Mouse (Mus musculus) MEL (cell line): ENCODE results near the gene 9930111J21Rik2. TPM values are rescaled to one million over a fixed set of nuclear protein-coding genes. Genes with fewer than 3 reads are reported as not detected.

ENCODE experiments used
- DNase-seq: peaks from one replicate; pipeline ENCODE4 v3.0.0; 2011; ENCODE audit warnings: low read depth, low spot score
- H3K27ac ChIP-seq: 2 replicates; pipeline ENCODE4 v1.5.1; 2012; ENCODE audit warnings: low read depth, mild to moderate bottlenecking, control low read depth, low read length, moderate library complexity; ENCODE audit not compliant: control insufficient read depth
- H3K27me3 ChIP-seq, 2 experiments: fragments of 150-350 bp in 1 of 2; sonication (generic) in 1 of 2; 2 replicates each; pipeline ENCODE4 v1.6.1; 2012; ENCODE audit warnings: low read length in 2 of 2, mild to moderate bottlenecking in 2 of 2, improper control_type of control experiment in 1 of 2, moderate library complexity in 1 of 2; ENCODE audit not compliant: insufficient read depth in 2 of 2, control insufficient read depth in 1 of 2
- H3K36me3 ChIP-seq, 2 experiments: 2 replicates each; pipeline ENCODE4 v1.6.1; 2012 to 2014; ENCODE audit warnings: low read length in 2 of 2, improper control_type of control experiment in 1 of 2, inconsistent platforms in 1 of 2, mild to moderate bottlenecking in 1 of 2; ENCODE audit not compliant: insufficient read depth in 2 of 2, control insufficient read depth in 1 of 2
- H3K4me1 ChIP-seq, 2 experiments: fragments of 150-350 bp in 1 of 2; sonication (generic) in 1 of 2; 2 replicates each; pipeline ENCODE4 v1.6.1; 2012; ENCODE audit warnings: low read length in 2 of 2, improper control_type of control experiment in 1 of 2, mild to moderate bottlenecking in 1 of 2; ENCODE audit not compliant: insufficient read depth in 2 of 2, control insufficient read depth in 1 of 2
- H3K4me3 ChIP-seq, 2 experiments: fragments of 150-350 bp in 1 of 2; sonication (generic) in 1 of 2; 2 replicates each; pipeline ENCODE4 v1.5.1; 2012; ENCODE audit warnings: low read depth in 2 of 2, low read length in 2 of 2, mild to moderate bottlenecking in 2 of 2, moderate library complexity in 2 of 2, control low read depth in 1 of 2, improper control_type of control experiment in 1 of 2; ENCODE audit not compliant: control insufficient read depth in 1 of 2, insufficient read depth in 1 of 2
- H3K79me2 ChIP-seq: 2 replicates; pipeline ENCODE4 v1.6.1; 2012; ENCODE audit warnings: mild to moderate bottlenecking, low read length, moderate library complexity; ENCODE audit not compliant: control insufficient read depth, poor library complexity, insufficient read depth
- H3K9ac ChIP-seq: 2 replicates; pipeline ENCODE4 v1.6.1; 2012; ENCODE audit warnings: low read depth, mild to moderate bottlenecking, control low read depth, low read length, moderate library complexity; ENCODE audit not compliant: control insufficient read depth, poor library complexity, severe bottlenecking
- H3K9me3 ChIP-seq: fragments of 150-350 bp; sonication (generic); replicated peaks from 2 replicates; pipeline ENCODE4 v1.6.1; 2012; ENCODE audit warnings: mild to moderate bottlenecking, low read length, improper control_type of control experiment, moderate library complexity; ENCODE audit not compliant: insufficient read depth
- BHLHE40 ChIP-seq: IDR thresholded peaks from 2 replicates; pipeline ENCODE4 v1.6.1; 2012; ENCODE audit warnings: low read depth, mild to moderate bottlenecking, inconsistent platforms, low read length, improper control_type of control experiment, borderline replicate concordance
- CHD1 ChIP-seq: IDR thresholded peaks from 2 replicates; pipeline ENCODE4 v1.6.1; 2012; ENCODE audit warnings: low read depth, mild to moderate bottlenecking, inconsistent platforms, low read length, improper control_type of control experiment
- CTCF ChIP-seq, 3 experiments: IDR thresholded peaks in 2 of 3; conservative IDR thresholded peaks in 1 of 3; 2 replicates each; pipeline ENCODE4 v1.5.1; 2011 to 2012; ENCODE audit warnings: low read length in 3 of 3, low read depth in 2 of 3, mild to moderate bottlenecking in 2 of 3, improper control_type of control experiment in 1 of 3, inconsistent platforms in 1 of 3, mixed read lengths in 1 of 3, moderate library complexity in 1 of 3; ENCODE audit not compliant: control insufficient read depth in 1 of 3, insufficient read depth in 1 of 3, poor library complexity in 1 of 3, severe bottlenecking in 1 of 3
- E2F4 ChIP-seq: IDR thresholded peaks from 2 replicates; pipeline ENCODE4 v1.6.1; 2011; ENCODE audit warnings: low read depth, low read length, improper control_type of control experiment, borderline replicate concordance
- EP300 ChIP-seq, 2 experiments: IDR thresholded peaks; 2 replicates each; pipeline ENCODE4 v1.6.1; 2011; ENCODE audit warnings: improper control_type of control experiment in 2 of 2, low read length in 2 of 2, low read depth in 1 of 2, mild to moderate bottlenecking in 1 of 2
- ETS1 ChIP-seq: IDR thresholded peaks from 2 replicates; pipeline ENCODE4 v1.6.1; 2012; ENCODE audit warnings: low read depth, mild to moderate bottlenecking, inconsistent platforms, low read length, improper control_type of control experiment, moderate library complexity
- GABPA ChIP-seq: IDR thresholded peaks from 2 replicates; pipeline ENCODE4 v1.6.1; 2012; ENCODE audit warnings: low read depth, mild to moderate bottlenecking, inconsistent platforms, low read length, improper control_type of control experiment, moderate library complexity
- GATA1 ChIP-seq: IDR thresholded peaks from 2 replicates; pipeline ENCODE4 v1.6.1; 2011; ENCODE audit warnings: low read depth, low read length, improper control_type of control experiment
- HCFC1 ChIP-seq: IDR thresholded peaks from 2 replicates; pipeline ENCODE4 v1.6.1; 2012; ENCODE audit warnings: low read depth, mild to moderate bottlenecking, inconsistent platforms, low read length, improper control_type of control experiment, moderate library complexity
- KAT2A ChIP-seq: conservative IDR thresholded peaks from 2 replicates; pipeline ENCODE4 v1.6.1; 2012; ENCODE audit warnings: low read depth, low read length, improper control_type of control experiment, inconsistent platforms
- MAFK ChIP-seq: IDR thresholded peaks from 2 replicates; pipeline ENCODE4 v1.6.1; 2011; ENCODE audit warnings: low read depth, mild to moderate bottlenecking, low read length, improper control_type of control experiment, borderline replicate concordance
- MAX ChIP-seq: IDR thresholded peaks from 2 replicates; pipeline ENCODE4 v1.6.1; 2011; ENCODE audit warnings: low read length, improper control_type of control experiment
- MAZ ChIP-seq: IDR thresholded peaks from 2 replicates; pipeline ENCODE4 v1.6.1; 2012; ENCODE audit warnings: low read depth, mild to moderate bottlenecking, inconsistent platforms, low read length, improper control_type of control experiment
- MXI1 ChIP-seq: IDR thresholded peaks from 2 replicates; pipeline ENCODE4 v1.6.1; 2011; ENCODE audit warnings: mild to moderate bottlenecking, low read depth, low read length, improper control_type of control experiment
- MYB ChIP-seq: IDR thresholded peaks from 2 replicates; pipeline ENCODE4 v1.6.1; 2011; ENCODE audit warnings: mild to moderate bottlenecking, low read depth, low read length, improper control_type of control experiment
- MYC ChIP-seq: IDR thresholded peaks from 2 replicates; pipeline ENCODE4 v1.6.1; 2011; ENCODE audit warnings: low read depth, mild to moderate bottlenecking, low read length, improper control_type of control experiment, moderate library complexity
- NELFE ChIP-seq: IDR thresholded peaks from 2 replicates; pipeline ENCODE4 v1.6.1; 2011; ENCODE audit warnings: low read depth, low read length, improper control_type of control experiment
- NRF1 ChIP-seq: IDR thresholded peaks from 2 replicates; pipeline ENCODE4 v1.6.1; 2014; ENCODE audit warnings: low read depth, mild to moderate bottlenecking, inconsistent platforms, low read length, improper control_type of control experiment, moderate library complexity; ENCODE audit not compliant: poor library complexity, insufficient read depth, severe bottlenecking
- POLR2A ChIP-seq, 2 experiments: IDR thresholded peaks; 2 replicates each; pipeline ENCODE4 v1.6.1; 2011 to 2012; ENCODE audit warnings: low read length in 2 of 2, mild to moderate bottlenecking in 2 of 2, control low read depth in 1 of 2, improper control_type of control experiment in 1 of 2, low read depth in 1 of 2, moderate library complexity in 1 of 2; ENCODE audit not compliant: control insufficient read depth in 1 of 2, insufficient read depth in 1 of 2, poor library complexity in 1 of 2
- POLR2AphosphoS5 ChIP-seq: IDR thresholded peaks from 2 replicates; pipeline ENCODE4 v1.6.1; 2012; ENCODE audit warnings: low read depth, borderline replicate concordance, mild to moderate bottlenecking, inconsistent platforms, low read length, moderate library complexity, mixed read lengths
- RAD21 ChIP-seq: IDR thresholded peaks from 2 replicates; pipeline ENCODE4 v1.6.1; 2011; ENCODE audit warnings: mild to moderate bottlenecking, low read depth, low read length, improper control_type of control experiment
- RCOR1 ChIP-seq: IDR thresholded peaks from 2 replicates; pipeline ENCODE4 v1.6.1; 2012; ENCODE audit warnings: low read depth, mild to moderate bottlenecking, inconsistent platforms, low read length, improper control_type of control experiment
- SIN3A ChIP-seq: IDR thresholded peaks from 2 replicates; pipeline ENCODE4 v1.6.1; 2012; ENCODE audit warnings: low read length, improper control_type of control experiment, inconsistent platforms
- SMC3 ChIP-seq: IDR thresholded peaks from 2 replicates; pipeline ENCODE4 v1.6.1; 2011; ENCODE audit warnings: low read depth, low read length, improper control_type of control experiment
- TBP ChIP-seq: IDR thresholded peaks from 2 replicates; pipeline ENCODE4 v1.8.0; 2011; ENCODE audit warnings: low read depth, low read length, improper control_type of control experiment
- TCF12 ChIP-seq: IDR thresholded peaks from 2 replicates; pipeline ENCODE4 v1.6.1; 2014; ENCODE audit warnings: low read depth, mild to moderate bottlenecking, inconsistent platforms, low read length, improper control_type of control experiment, moderate library complexity
- USF1 ChIP-seq: IDR thresholded peaks from 2 replicates; pipeline ENCODE4 v1.6.1; 2014; ENCODE audit warnings: low read depth, mild to moderate bottlenecking, inconsistent platforms, low read length, improper control_type of control experiment, moderate library complexity
- USF2 ChIP-seq, 2 experiments: IDR thresholded peaks; 2 replicates each; pipeline ENCODE4 v1.6.1; 2011 to 2012; ENCODE audit warnings: improper control_type of control experiment in 2 of 2, low read length in 2 of 2, borderline replicate concordance in 1 of 2, inconsistent platforms in 1 of 2, low read depth in 1 of 2, mild to moderate bottlenecking in 1 of 2; ENCODE audit not compliant: insufficient read depth in 1 of 2
- ZMIZ1 ChIP-seq: IDR thresholded peaks from 2 replicates; pipeline ENCODE4 v1.6.1; 2012; ENCODE audit warnings: low read depth, mild to moderate bottlenecking, inconsistent platforms, low read length, improper control_type of control experiment, moderate library complexity
- ZNF384 ChIP-seq: IDR thresholded peaks from 2 replicates; pipeline ENCODE4 v1.6.1; 2012; ENCODE audit warnings: low read depth, mild to moderate bottlenecking, inconsistent platforms, low read length, improper control_type of control experiment
- polyA plus RNA-seq, 2 experiments: library from polyadenylated mRNA; stranded (reverse) in 1 of 2; unstranded in 1 of 2; fragments of >175 nt in 1 of 2; fragments of >200 nt in 1 of 2; gene quantifications; 2 replicates each; pipeline versions ENCODE4 v1.2.1 to v1.2.4; 2012; ENCODE audit warnings: low replicate concordance in 2 of 2, low read depth in 1 of 2; ENCODE audit not compliant: insufficient read length in 2 of 2, insufficient read depth in 1 of 2, missing spikeins in 1 of 2
- total RNA-seq: library from RNA; depleted of rRNA; stranded (reverse); fragments of 300-350 nt; gene quantifications from 2 replicates; pipeline ENCODE4 v1.2.3, GENCODE M21; 2012

Gene 9930111J21Rik2
- total and polyA plus RNA-seq, 3 experiments = 0.04 to 0.08 TPM; not detected in 1

- Histone ChIP-seq H3K27me3 (no peaks in the 10 kb centered on the region), H3K79me2 (peaks cover 9% of the 10 kb centered on the region), H3K9me3 (no peaks in the 10 kb centered on the region), H3K36me3 (peaks cover 0 to 74% of the 10 kb centered on the region in 2 experiments; a peak in 3 of 4 replicates), H3K27ac (peak overlapping the region; percentile 98), H3K4me3 (peak overlapping the region; percentile 3 to 12; a peak in 2 of 4 replicates), H3K9ac (peak overlapping the region; percentile 59), H3K4me1 (peaks cover 62 to 74% of the 10 kb centered on the region in 2 experiments)
- DNase-seq = peak; percentile 87
- TF ChIP-seq MYB = peak; percentile 62; the same call in 1 of the 2 replicates
- peak; percentile 27 for TF ChIP-seq RAD21
- no peak for TF ChIP-seq POLR2A (IDR thresholded peaks at IDR 0.05; ENCODE audit: control insufficient read depth in 1 of 2, insufficient read depth in 1 of 2, low read depth in 1 of 2, low read length in 2 of 2, poor library complexity in 1 of 2)
- no peak for TF ChIP-seq MYC
- TF ChIP-seq CHD1 = no peak
- TF ChIP-seq MAZ = no peak
- no peak for TF ChIP-seq GABPA
- peak; percentile 35; the same call in 1 of the 2 replicates for TF ChIP-seq TCF12
- TF ChIP-seq E2F4 = no peak
- TF ChIP-seq ETS1 = peak; percentile 77
- no peak for TF ChIP-seq ZMIZ1
- no peak for TF ChIP-seq BHLHE40
- TF ChIP-seq NELFE = 0 out of 2 replicates have a peak, but pooled peaks have one; percentile 19
- peak; percentile 50; the same call in 1 of the 2 replicates for TF ChIP-seq ZNF384
- peak; percentile 75 for TF ChIP-seq MAX
- 0 out of 2 replicates have a peak, but pooled peaks have one; percentile 23 for TF ChIP-seq SMC3
- peak in 2 of 3 experiments; percentile 2 to 32; a peak in 2 of 6 replicates for TF ChIP-seq CTCF (IDR thresholded peaks at IDR 0.05 in 2 of 3, conservative IDR thresholded peaks at IDR 0.05 in 1 of 3; ENCODE audit: control insufficient read depth in 1 of 3, insufficient read depth in 1 of 3, low read depth in 2 of 3, low read length in 3 of 3, poor library complexity in 1 of 3, severe bottlenecking in 1 of 3)
- no peak for TF ChIP-seq KAT2A
- no peak for TF ChIP-seq RCOR1
- TF ChIP-seq NRF1 = no peak
- no peak for TF ChIP-seq HCFC1
- peak in 1 of 2 experiments; percentile 69; a peak in 3 of 4 replicates for TF ChIP-seq EP300 (IDR thresholded peaks at IDR 0.05; ENCODE audit: low read depth in 1 of 2, low read length in 2 of 2)
- peak; percentile 72 for TF ChIP-seq MXI1
- no peak for TF ChIP-seq POLR2AphosphoS5
- no peak for TF ChIP-seq GATA1
- 0 out of 2 replicates have a peak, but pooled peaks have one; percentile 44 for TF ChIP-seq TBP
- TF ChIP-seq USF1 = no peak
- TF ChIP-seq SIN3A = peak; percentile 67
- no peak for TF ChIP-seq USF2 (IDR thresholded peaks at IDR 0.05; ENCODE audit: borderline replicate concordance in 1 of 2, insufficient read depth in 1 of 2, low read depth in 1 of 2, low read length in 2 of 2)
- no peak for TF ChIP-seq MAFK
Measured at GRCm38 (mm10) chr11:49084875-49085274, 33.8 kb upstream of the 9930111J21Rik2 start.
